Mouse (Mus musculus): ENCODE results near the gene Rbm19.
A peak's percentile ranks its signal among the peaks of the same experiment; 100 is the strongest.
"Not testable (repeated sequence)": the region's sequence is repeated elsewhere in the genome, so short reads cannot be mapped to it uniquely, and the experiment has no call there.

The Rbm19 gene

DNA sequence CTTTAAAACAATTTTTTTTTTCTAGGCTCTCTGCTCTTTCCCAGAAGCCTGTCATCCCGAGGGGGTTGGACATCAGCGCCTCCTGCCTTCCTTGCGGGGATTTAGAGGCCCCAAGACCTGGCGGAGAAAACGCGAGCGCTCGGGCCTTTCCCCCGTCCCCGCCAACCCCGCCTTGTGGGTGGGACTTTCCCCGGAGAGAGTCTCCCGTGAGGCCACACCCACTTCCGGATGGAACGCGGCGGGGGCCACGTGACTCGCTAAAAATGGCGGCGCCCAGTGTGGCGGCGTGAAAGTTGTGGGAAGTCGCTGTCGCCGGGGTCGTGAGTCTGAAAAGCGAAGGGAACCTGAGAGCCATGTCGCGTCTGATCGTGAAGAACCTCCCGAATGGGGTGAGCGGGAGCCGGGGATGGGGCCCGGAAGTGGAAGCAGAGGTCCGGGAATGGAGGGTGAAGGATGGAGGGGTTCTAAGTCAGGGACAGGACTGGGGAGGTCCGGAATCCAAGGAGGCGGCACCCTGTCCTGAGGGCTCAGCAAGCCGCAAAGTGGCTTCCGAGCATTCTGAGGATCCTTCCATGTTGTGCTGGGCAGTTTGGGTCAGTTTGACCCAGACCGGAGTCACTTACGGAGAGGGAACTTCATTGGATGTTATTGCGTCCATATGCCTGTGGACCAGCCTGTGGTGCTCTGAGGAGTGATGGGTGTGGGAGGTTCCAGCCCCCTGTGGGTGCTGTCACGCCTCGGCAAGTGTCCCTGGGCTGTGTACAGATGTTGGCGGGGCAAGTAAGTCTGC, at the start of gene Rbm19:
TSS of gene Rbm19 (plus strand) at position 205 of the 790 bp plus-strand sequence.
- peak; percentile 91 for DNase-seq (ENCODE audit: extremely low spot score)

DNA sequence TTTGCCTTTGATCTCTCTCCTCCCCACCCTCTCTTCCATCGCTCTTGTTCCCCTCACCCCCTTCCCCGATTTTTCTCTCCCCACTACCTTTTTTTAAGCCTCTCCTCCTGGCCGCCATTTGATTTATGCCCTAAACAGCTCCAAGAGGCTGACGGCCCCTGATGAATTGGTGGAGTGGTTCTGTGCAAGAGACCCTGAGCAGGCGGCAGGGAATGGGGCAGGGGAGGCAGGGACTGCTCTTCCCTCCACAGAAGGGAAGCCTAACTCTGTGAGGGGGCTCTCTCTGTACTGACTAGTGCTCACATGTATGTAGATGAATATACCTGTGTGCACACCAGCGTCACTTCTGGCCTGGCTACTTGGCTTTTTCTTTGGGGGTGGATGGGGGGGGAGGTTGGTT, 49.0 kb upstream of the Rbm19 start:
- peak; percentile 14 for DNase-seq (ENCODE audit: extremely low spot score)

DNA sequence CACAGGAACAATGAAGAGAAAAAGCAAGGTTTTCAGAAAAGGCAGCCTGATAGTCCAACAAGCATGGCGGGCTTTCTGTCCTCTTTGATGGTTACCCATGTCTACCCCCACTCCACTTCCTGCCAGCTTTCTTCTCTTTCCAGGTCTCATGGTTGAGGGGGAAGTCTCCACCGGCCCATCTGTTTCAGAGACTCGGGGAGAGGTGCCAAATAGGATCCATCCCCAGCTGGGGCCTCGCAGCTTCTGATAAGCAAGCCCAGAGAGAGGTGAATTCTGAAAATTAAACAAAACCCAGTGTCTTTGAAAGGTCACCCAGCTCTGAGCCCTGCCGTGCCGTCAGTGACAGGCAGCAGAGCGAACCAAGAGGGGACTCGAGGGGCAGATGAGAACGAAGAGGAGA, 42.2 kb upstream of the Rbm19 start:
- no peak for DNase-seq (ENCODE audit: extremely low spot score)

DNA sequence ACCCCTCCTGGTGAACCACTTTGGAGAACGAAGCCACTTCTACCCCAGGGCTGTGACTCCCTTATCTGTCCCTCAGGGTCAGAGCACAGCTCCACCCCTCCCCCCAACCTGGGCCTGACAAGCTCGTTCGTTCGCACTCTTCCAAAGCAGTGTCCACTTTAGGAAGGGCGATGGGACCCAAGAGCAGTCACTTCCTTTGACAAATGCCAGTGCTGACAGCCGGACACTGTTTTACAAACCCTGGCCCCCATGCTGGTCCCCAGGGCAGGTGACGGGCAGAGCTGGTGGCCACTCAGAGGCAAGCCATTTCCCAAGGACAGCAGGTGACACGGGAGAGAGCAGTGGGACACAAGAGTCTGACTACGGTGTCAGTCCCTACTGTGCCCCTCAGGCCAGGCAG, 36.2 kb upstream of the Rbm19 start:
- no peak for DNase-seq (ENCODE audit: extremely low spot score)

DNA sequence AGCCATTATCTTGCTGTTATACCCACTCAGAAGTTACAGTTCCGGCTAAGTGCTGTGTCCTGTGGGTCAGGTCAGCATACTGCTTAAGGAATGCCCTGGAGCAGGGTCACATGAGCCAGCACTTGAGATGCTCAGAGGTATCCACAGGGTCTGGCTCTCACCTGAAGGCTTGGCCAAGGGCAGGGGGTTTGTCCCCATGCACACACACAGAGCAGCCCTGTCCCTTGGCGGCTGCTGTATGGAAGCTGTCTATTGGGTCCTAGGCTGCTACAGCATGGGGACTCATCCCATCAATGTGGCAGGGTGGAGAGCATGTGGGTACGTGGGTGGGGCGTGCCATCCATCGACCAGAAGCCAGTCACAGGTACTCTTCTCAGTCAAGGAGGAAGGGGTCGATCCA, 35.8 kb upstream of the Rbm19 start:
- no peak for DNase-seq (ENCODE audit: extremely low spot score)

DNA sequence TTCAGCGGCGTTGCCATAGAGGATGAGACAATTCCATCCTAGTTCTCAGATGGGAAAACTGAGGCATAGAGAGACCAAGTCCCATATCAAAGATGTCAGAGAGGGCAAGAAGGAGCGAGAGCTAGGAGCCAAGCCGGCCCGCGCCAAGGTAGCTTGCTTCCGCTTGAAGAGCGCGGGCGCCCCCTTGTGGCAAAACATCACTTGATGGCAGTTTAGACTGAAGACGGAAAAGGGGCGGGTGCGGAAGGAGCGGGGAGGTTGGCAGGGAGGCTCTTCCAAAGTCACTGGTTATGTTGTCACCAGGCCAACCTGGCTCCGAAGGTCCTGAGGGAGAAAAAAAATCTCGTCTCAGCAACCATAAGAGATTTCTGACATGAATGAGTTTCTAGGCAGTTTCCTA, 27.7 kb upstream of the Rbm19 start:
- peak; percentile 82 for DNase-seq (ENCODE audit: extremely low spot score)

DNA sequence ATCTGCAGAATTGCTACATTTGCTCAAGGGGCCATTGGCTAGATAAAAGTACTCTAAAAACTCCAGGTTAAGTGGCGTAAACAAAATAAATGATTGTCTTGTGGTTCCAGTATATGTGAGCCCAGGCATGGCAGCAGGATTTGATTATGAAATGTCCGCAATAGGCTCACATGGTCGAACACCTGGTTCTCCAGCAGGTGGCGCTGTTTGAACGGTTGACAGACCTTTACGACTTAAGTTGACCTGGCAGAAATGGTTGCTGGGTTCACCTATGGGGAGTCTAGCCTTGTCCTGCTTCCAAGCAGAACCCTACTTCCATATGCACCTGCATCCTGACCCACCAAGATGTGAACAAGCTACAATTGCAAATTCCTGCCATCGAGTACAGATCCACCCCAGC, 21.7 kb upstream of the Rbm19 start:
- DNase-seq (ENCODE audit: extremely low spot score), result peak; percentile 42

DNA sequence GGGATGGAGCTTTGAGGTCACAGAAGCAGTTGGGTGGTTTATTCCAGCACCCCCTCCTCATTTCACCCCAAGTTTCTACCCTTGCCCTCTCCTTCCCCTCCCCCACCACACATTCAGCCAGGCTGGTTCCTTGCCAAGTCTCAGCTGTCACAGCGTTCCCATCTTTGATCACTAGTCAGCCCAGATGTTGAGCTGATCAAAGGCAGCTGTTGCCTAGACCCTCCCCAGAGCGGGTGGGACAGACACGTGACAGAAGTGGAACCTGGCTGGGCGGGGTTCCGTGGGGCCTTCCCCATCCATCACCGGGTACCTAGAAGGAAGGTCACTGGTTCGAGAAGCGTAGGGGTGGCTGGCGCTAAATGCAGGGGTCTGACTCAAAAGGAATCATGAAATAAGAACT, 19.2 kb upstream of the Rbm19 start:
- peak; percentile 17 for DNase-seq (ENCODE audit: extremely low spot score)

DNA sequence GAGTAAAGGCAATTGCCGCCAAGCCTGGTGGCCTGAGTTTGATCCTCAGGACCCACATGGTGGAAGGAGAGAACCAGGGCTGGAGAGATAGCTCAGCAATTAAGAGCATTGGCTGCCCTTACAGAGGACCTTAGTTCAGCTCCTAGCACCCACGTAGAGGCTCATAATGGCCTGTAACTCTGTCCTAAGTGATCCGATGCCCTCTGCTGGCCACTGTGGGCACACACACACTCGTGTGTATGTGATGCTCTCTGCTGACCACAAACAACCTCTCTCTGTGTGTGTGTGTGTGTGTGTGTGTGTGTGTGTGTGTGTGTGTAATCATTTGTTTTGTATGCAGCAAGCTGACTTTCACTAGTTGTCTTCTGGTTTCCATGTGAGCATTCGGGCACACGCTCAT, 15.5 kb upstream of the Rbm19 start:
- no peak for DNase-seq (ENCODE audit: extremely low spot score)

DNA sequence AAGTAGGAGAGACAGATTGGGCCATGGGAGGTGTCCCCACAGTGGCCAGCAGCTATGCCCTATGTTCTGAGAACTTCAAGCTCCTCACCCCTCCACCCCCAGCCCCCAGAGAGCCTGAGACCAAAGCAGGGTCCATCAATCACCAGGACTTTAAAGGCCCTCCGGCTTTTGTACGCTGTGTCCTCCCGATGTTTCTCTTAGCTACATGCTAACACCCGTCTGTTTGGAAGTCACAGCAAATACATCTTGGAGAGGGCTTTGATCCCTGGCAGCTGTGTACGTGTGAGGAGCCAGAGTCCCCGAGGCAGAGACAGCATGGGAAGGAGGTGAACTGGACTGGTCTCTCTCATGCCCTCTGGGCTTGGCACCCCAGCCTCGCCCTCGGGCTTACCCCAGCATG, 14.2 kb upstream of the Rbm19 start:
- DNase-seq (ENCODE audit: extremely low spot score), result peak; percentile 19

DNA sequence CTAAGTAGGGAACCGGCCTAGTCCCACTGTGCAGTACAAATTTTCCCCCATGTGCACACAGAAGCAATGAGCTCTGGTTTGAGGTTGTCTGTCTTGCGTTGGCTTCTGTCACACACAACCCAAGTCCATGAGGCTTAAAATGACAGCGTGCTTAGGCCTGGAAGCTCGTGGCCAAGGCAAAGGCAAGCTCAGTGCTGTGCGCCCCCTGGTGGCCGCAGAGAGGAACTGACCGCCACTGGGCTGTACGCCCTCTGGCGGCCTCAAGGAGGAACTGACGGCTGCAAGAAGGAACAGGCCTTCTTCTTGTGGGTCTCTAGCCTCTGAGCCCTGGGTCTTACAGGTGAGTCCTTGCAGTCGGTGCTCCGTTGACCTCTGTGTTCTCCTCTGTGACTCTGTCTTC, 13.5 kb upstream of the Rbm19 start:
- DNase-seq (ENCODE audit: extremely low spot score), result peak; percentile 63

DNA sequence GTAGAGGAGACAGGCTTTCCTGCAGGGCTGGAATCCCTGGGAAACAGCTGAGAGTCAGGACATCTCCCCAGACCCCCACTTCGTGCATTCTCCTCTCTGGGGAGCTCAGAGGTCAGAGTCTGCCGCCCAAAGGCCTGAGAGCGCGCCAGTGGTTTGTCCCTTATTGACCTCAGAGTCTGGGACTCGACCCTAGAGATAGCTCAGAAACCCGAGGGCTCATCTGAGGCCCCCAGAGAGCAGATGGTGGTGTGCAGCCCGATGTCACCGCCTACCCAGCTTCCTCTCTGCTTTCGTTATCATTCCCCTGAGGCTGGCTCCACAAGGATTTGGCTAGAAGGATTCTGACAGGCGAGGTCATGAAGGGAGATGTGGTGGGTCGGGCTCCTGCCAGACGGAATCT, 12.8 kb upstream of the Rbm19 start:
- DNase-seq (ENCODE audit: extremely low spot score), result no peak

DNA sequence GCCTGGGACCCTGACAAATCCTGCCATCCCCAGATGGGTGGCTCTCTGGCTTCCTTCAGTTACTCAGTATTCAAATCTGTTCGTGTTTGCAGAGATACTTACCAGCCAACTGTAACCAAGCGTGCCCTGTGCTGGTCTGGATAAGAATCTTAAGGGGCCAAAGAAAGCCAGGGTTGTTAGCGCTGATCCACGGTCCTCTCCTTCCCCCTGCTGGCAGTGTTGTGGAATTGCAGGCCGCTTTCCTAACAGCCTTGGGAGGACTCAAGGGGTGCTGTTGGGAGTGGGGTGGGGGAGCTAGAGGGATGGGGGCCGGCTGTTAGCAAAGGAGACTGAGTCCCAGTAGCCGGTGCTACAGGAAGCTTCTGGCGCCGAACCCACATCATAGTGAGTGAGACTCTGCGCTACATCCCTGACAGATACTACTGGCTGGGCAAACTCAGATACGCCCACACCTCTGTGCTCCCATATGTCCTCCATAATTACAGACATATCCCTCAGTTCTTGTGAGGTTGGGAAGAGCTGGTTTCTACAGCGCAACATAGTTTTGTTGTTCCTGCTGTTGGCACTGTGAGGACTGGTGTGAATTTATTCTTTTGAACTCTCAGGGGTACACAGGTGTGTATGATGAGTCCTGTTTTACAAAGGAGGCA, 9.7 kb upstream of the Rbm19 start:
- peak; percentile 56 for DNase-seq (ENCODE audit: extremely low spot score)

DNA sequence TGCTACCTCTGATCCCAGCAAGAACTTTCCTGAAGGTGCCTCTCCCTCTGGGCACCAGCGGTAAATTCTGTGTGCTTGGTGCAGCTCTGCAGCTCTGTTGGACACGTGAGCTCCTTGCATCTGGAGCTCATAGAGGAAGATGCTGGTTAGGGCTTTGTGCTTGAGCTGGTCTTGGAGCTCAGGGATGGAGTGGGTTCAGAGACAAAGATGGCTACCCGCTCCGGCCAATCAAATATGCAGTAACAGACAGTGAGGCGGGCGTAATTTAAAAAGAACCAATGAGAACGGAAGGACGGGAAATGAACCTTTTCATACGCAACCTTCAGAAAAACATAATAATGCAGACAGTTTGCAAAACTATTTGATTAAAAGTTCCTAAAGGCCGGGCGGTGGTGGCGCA, 1.9 kb upstream of the Rbm19 start:
- DNase-seq (ENCODE audit: extremely low spot score), result no peak

DNA sequence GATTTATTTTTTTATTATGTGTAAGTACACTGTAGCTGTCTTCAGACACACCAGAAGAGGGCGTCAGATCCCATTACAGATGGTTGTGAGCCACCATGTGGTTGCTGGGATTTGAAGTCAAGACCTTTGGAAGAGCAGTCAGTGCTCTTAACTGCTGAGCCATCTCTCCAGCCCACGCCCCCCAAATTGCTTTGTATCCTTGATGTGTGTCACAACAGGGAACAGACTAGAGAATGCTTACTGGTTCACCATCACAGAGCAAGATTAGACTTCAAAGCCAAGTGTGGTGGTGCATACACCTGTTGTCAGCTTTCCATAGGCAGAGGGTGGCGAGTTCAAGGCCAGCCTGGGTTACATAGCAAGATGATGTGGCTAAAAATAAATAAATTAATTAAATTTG, 896 bp downstream of the Rbm19 start:
- DNase-seq (ENCODE audit: extremely low spot score), result not testable (repeated sequence)

DNA sequence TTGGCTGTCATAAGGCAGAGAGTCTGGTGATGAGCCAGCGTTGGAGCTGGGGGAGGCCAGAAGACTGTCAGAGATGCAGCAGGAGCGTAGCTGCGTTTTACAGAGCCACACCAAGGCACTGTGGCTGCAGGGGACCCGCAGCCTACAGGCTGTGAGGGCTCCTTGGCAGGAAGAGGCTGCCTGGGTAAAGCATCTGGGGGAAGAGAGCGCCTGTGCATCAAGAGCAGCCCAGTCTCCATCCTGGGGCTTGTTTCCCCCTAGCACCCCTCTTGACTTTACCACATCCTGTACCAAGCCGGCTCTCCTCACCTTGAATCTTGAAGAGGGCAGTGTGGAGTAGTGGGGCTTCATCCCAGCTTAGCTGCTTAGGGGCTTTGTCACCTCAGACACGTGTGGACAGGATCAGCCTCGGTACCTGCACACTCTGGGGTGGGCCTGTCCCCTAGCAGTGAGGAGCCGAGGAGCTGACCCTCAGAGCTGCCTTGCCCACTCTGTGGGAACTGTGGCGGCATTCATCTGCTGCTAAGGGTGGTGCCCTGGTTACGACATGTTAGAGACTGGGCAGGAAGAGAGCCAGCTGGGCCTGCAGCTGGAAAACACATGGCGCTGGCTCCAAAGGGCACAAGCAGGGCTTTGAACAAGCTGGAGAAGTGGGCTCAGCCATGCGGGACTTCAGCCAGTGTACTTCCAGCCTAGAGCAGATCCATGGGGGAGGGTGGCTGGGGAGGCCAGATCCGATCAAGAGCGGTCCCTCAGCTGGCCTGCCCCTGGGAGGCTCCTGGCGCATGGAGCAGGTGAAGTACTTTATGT, 8.8 kb downstream of the Rbm19 start:
- no peak for DNase-seq (ENCODE audit: extremely low spot score)

DNA sequence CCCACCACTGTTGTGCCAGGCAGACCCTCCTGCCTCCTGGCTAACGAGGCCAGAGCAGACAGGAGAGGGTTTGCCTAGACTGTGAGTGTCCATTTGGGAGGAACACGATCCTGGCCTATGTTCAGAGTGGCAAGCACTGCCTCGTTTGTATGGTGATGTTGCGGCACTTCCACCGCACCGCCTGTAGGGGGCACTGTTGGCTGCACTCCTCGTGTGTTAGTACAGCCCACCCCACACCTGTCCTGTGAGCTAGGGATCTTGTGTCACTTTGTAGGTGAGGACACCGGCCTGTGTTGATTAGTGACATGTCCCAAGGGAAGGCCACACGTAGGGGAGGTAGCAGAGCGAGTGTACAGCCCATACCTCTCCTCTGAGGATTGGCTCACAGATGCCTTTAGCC, 11.4 kb downstream of the Rbm19 start:
- no peak for DNase-seq (ENCODE audit: extremely low spot score)

DNA sequence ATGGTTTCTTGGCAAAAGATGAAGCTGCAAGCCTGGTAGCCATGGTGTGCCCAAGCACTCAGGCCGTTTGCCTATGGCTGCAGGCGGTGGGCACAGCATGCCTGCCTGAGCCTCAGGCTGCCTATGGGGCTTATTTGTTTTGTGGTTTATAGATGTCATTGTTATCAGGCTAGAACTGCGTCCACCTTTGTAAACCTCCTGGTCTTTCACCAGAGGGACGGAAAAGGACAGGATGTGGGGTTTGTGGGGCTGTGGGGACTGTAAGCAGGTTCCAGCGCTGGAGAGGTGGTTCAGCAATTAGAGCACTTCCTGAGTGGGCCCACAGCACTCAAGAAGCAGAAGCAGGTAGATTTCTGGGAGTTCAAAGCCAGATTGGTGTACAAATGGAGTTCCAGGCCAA, 12.2 kb downstream of the Rbm19 start:
- no peak for DNase-seq (ENCODE audit: extremely low spot score)

DNA sequence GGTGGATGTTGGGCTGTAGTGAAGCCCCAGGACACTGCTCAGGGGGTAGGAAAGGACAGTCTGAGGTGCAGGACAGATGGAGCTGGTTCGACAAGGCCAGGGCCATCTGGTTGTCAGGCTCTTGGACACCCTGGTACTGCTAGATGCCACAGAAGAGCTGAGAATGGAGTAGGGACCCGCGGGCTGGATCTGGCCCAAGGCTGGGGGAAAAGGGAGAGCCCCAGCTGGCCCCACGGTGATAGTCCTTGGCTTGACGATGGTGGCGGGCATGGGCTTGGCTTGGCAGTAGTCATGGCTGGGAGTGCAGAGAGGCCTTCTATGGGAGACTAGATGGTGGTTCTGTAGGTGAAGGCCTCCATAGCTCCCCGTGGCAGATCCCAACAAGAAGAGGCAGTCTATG, 12.8 kb downstream of the Rbm19 start:
- DNase-seq (ENCODE audit: extremely low spot score), result no peak

DNA sequence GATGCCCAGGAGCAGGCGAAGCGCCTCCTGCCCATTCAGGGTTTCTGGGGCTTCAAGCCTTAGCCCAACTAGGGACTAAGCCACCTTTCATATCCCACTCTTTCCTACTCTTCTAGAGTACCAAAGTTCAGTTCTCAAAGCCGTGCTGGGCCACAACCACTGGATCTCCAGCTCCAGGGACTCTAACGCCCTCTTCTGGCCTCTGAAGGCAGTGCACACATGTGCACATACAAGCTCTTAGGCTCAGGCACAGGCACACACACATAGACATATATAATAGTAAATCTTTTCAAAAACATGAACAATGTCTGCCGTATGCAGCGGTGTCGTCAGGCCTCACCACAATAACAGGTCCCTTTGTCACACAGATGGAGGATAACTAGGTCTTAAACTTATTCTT, 13.5 kb downstream of the Rbm19 start:
- no peak for DNase-seq (ENCODE audit: extremely low spot score)

DNA sequence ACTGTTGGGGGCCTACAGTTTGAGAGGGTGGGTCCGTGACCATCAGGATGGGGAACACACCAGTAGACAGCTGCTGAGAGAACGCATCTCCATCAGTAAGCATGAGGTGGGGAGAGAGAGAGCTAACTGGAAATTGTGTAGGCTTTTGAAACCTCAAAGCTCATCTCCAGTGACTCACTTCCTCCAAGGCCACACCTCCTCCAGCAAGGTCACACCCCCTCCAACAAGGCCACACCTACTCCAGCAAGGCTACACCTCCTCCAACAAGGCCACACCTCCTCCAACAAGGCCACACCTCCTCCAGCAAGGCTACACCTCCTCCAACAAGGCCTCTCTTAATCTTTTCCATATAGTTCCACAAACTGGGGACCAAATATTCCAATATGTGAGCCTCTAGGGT, 13.9 kb downstream of the Rbm19 start:
- DNase-seq (ENCODE audit: extremely low spot score), result peak; percentile 36

DNA sequence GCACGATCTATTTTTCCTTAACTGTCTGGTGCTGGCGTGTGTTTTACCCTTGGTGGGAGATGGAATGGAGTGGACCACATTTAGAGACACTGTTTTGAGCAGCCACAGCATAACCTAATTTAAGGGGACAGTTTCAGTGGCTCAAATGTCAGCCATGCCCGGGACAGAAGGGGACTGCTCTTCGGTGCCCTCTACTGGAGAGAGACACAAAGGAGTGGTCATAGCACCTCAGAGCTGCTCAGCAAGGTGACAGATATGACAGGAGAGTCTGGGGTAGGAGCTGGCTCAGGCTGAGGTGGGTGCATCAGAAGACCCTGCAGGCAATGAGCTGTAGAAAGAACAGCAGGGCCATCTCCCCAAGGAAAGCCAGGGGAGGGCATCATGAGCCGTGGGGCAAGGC, 15.3 kb downstream of the Rbm19 start:
- DNase-seq (ENCODE audit: extremely low spot score), result peak; percentile 32

DNA sequence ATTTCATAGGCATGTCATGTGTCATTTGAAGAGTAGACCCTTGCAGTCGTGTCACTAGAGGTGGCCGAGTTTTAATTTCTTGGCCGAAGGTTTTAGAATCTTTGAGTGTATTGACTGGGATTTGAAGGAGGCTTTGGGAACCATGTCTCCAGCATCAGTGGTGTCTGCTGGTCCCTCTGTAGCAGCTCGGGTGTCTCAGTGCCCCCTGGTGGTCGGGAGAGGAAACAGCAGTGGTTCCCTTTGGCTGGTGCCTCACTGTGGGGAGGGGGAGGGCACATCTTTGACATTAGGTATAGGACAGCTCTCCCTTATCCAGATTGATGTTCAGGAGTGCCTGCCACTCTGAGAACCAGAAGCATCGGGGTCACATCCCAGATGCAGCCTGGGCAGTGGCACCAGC, 17.7 kb downstream of the Rbm19 start:
- DNase-seq (ENCODE audit: extremely low spot score), result peak; percentile 50

Data from embryo, embryonic 9.5 days (tissue).